Mouse (Mus musculus): ENCODE measurements around the gene Fbp2. TPM values are rescaled to one million over a fixed set of nuclear protein-coding genes. Genes with fewer than 3 reads are reported as not detected.

Fbp2 gene
- total and polyA plus RNA-seq, 3 experiments, result 0.13 to 0.16 TPM; not detected in 1

DNA sequence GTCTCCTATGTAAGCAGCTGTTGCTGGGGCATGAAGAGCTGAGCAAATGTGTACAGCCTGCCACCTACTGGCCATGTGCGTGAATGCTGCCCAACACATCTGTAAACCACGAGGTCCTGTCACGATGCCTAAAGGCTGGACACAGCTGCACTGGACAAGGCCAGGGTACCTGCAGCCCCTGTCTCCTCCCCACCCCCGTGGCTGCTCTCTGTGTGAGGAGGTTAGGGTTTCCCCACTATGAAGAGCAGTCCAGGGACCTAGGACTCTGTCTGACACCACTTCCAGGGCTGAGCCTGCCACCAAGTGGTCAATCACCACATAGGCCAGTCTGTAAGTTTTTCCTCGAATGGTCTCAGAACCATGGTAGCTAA is 1.9 kb downstream of the Fbp2 start:
- Histone ChIP-seq H3K9me3 (replicated peaks; ENCODE audit: low read length) (no peaks in the 10 kb centered on the region), H3K4me1 (ENCODE audit: control insufficient read depth in 1 of 2, insufficient read depth in 2 of 2) (peaks cover 8 to 9% of the 10 kb centered on the region in 2 experiments; a peak in 2 of 4 replicates), H3K79me2 (replicated peaks; ENCODE audit: control insufficient read depth, extremely low read depth, insufficient read depth, poor library complexity, severe bottlenecking) (no peaks in the 10 kb centered on the region), H3K27ac (ENCODE audit: insufficient read depth, low read depth) (no peak overlapping the region), H3K27me3 (replicated peaks) (no peaks in the 10 kb centered on the region), H3K4me3 (replicated peaks in 1 of 3; ENCODE audit: low read depth in 2 of 3, low read length in 2 of 3, poor library complexity in 1 of 3) (peak overlapping the region; percentile 19 to 40 (median 38)), H3K9ac (ENCODE audit: insufficient read depth, low read depth) (no peak overlapping the region), H3K4me2 (ENCODE audit: insufficient read depth, low read depth, poor library complexity, severe bottlenecking) (peak overlapping the region; percentile 94), H3K36me3 (replicated peaks in 1 of 2; ENCODE audit: control insufficient read depth in 1 of 2, insufficient read depth in 1 of 2, low read length in 1 of 2) (no peaks in the 10 kb centered on the region)
- in situ Hi-C loops (cut with MboI; ENCODE audit: low pct_ligation_motif_present, low pct_unique_long_range_greater_than_20kb, low sequenced_read_pairs) (loop anchor here (10.0 kb wide), 2 partner anchors 91 to 231 kb away; partner anchors contain the start of genes 6720489N17Rik and Platr25), dilution Hi-C loops (cut with MboI; ENCODE audit: extremely low pct_ligation_motif_present, extremely low pct_unique_long_range_greater_than_20kb, low sequenced_read_pairs) (no loop called here)
- peak; percentile 90 for DNase-seq (ENCODE audit: extremely low read depth)
- no peak for TF ChIP-seq UBTF (IDR thresholded peaks at IDR 0.05; ENCODE audit: low read depth, low read length)
- TF ChIP-seq TCF12 (IDR thresholded peaks at IDR 0.05; ENCODE audit: low read depth, low read length), result peak; percentile 50; the same call in 1 of the 2 replicates
- TF ChIP-seq IRF4 (IDR thresholded peaks at IDR 0.05; ENCODE audit: low read depth, low read length), result peak; percentile 19; the same call in 1 of the 2 replicates
- TF ChIP-seq E2F4 (IDR thresholded peaks at IDR 0.05; ENCODE audit: insufficient replicate concordance, low read depth, low read length), result no peak
- TF ChIP-seq BHLHE40 (IDR thresholded peaks at IDR 0.05; ENCODE audit: low read depth, low read length), result peak; percentile 22; the same call in 1 of the 2 replicates
- TF ChIP-seq ZC3H11A (IDR thresholded peaks at IDR 0.05; ENCODE audit: low read depth, low read length), result no peak
- TF ChIP-seq POLR2AphosphoS2 (IDR thresholded peaks at IDR 0.05; ENCODE audit: low read depth, low read length), result no peak
- peak; percentile 76; the same call in 1 of the 2 replicates for TF ChIP-seq MXI1 (IDR thresholded peaks at IDR 0.05; ENCODE audit: low read depth, low read length)
- TF ChIP-seq MAZ (IDR thresholded peaks at IDR 0.05; ENCODE audit: low read depth, low read length), result no peak; the same call in none of the 2 replicates
- TF ChIP-seq CTCF (conservative IDR thresholded peaks at IDR 0.05 in 1 of 2, IDR thresholded peaks at IDR 0.05 in 1 of 2; ENCODE audit: low read depth in 2 of 2, low read length in 2 of 2), result peak; percentile 61 to 86
- peak; percentile 95 for TF ChIP-seq MYC (IDR thresholded peaks at IDR 0.05; ENCODE audit: low read depth, low read length)
- peak; percentile 60 for TF ChIP-seq MEF2A (IDR thresholded peaks at IDR 0.05; ENCODE audit: borderline replicate concordance, low read depth, low read length)
- TF ChIP-seq SMC3 (IDR thresholded peaks at IDR 0.05; ENCODE audit: low read depth, low read length), result peak; percentile 76
- peak; percentile 70 for TF ChIP-seq RAD21 (IDR thresholded peaks at IDR 0.05; ENCODE audit: low read depth, low read length)
- TF ChIP-seq USF2 (conservative IDR thresholded peaks at IDR 0.05; ENCODE audit: low read depth, low read length), result no peak
- peak; percentile 62; the same call in 1 of the 2 replicates for TF ChIP-seq SIN3A (IDR thresholded peaks at IDR 0.05; ENCODE audit: low read length)
- TF ChIP-seq MAX (IDR thresholded peaks at IDR 0.05; ENCODE audit: low read length), result peak; percentile 98

DNA sequence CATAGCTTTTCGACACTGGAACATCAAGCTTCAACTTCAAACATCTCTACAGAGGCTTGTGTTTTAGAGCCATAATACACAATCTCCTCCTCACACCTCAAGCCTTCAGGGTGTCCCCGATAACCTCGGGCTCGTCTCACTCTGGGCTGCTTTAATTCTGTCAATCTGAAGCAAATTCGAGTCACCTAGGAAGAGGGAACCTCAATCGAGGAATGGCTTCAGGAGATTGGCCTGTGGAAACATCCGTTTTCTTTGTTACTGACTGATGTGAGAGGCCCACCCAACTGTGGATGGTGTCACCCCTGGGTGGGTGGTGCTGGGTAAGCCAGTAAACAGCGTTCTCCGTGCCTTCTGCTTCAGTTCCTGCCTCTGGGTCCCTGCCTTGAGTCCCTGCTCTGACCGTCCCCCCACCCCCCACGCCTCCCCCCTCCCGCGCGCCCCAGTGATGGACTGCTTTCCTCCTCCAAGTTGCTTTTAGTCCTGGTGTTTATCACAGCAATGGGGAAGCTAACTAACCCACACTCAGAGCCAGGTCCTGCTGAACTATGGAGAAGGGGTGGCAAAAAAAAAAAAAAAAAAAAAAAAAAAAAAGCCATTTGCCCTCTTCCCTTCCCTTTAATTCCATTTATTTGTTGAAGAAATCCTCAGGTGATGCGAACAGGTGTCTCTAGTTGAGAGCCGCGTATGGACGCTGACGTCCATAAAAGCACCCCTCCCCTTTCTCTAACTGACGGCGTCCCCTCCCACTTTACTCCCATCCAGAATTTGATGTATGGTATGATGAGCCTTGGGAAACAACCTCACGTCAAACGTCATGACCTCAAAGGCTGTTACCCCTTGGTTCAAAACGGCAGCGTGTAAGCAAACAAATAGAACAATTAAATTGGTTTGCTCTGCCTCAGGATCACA is 2.6 kb downstream of the Fbp2 start:
- Histone ChIP-seq H3K4me2 (ENCODE audit: insufficient read depth, low read depth, poor library complexity, severe bottlenecking) (peak overlapping the region; percentile 94), H3K79me2 (replicated peaks; ENCODE audit: control insufficient read depth, extremely low read depth, insufficient read depth, poor library complexity, severe bottlenecking) (no peaks in the 10 kb centered on the region), H3K36me3 (replicated peaks in 1 of 2; ENCODE audit: control insufficient read depth in 1 of 2, insufficient read depth in 1 of 2, low read length in 1 of 2) (no peaks in the 10 kb centered on the region), H3K27ac (ENCODE audit: insufficient read depth, low read depth) (no peak overlapping the region), H3K4me1 (ENCODE audit: control insufficient read depth in 1 of 2, insufficient read depth in 2 of 2) (peaks cover 8 to 9% of the 10 kb centered on the region in 2 experiments; a peak in 2 of 4 replicates), H3K27me3 (replicated peaks) (no peaks in the 10 kb centered on the region), H3K9ac (ENCODE audit: insufficient read depth, low read depth) (peak overlapping the region; percentile 17; the same call in 1 of the 2 replicates), H3K9me3 (replicated peaks; ENCODE audit: low read length) (no peaks in the 10 kb centered on the region), H3K4me3 (replicated peaks in 1 of 3; ENCODE audit: low read depth in 2 of 3, low read length in 2 of 3, poor library complexity in 1 of 3) (peak overlapping the region; percentile 38 to 46 (median 40))
- in situ Hi-C loops (cut with MboI; ENCODE audit: low pct_ligation_motif_present, low pct_unique_long_range_greater_than_20kb, low sequenced_read_pairs), result loop anchor here (10.0 kb wide), 2 partner anchors 91 to 231 kb away; partner anchors contain the start of genes 6720489N17Rik and Platr25
- TF ChIP-seq PAX5 (IDR thresholded peaks at IDR 0.05; ENCODE audit: low read length) (no peak), MYC (IDR thresholded peaks at IDR 0.05; ENCODE audit: low read depth, low read length) (no peak), UBTF (IDR thresholded peaks at IDR 0.05; ENCODE audit: low read depth, low read length) (no peak), ZNF384 (IDR thresholded peaks at IDR 0.05; ENCODE audit: low read depth, low read length) (peak; percentile 58), ZMIZ1 (IDR thresholded peaks at IDR 0.05; ENCODE audit: low read depth, low read length) (no peak)
- no peak for DNase-seq (ENCODE audit: extremely low read depth)
- dilution Hi-C loops (cut with MboI; ENCODE audit: extremely low pct_ligation_motif_present, extremely low pct_unique_long_range_greater_than_20kb, low sequenced_read_pairs), result no loop called here
